Mouse (Mus musculus) heart, postnatal 10 days (tissue): Measurements from ENCODE around the gene Tmem266. TPM values are rescaled to one million over a fixed set of nuclear protein-coding genes. Genes with fewer than 3 reads are reported as not detected.

Source experiments
- DNase-seq, 2 experiments: peaks; one replicate each; pipeline ENCODE4 v3.0.0; 2021
- intact Hi-C: fragments of 180-260 bp; cut with DNase I; formaldehyde crosslinking; loops from one replicate; pipeline ENCODE4 v1.15.1; 2025
- total RNA-seq, 2 experiments: library from RNA; stranded (reverse); gene quantifications; 2 replicates each; pipeline ENCODE4 v1.2.3; 2021

Tmem266 gene
- total RNA-seq, 2 experiments from 2014 or later, result 0.72 to 0.82 TPM

DNA sequence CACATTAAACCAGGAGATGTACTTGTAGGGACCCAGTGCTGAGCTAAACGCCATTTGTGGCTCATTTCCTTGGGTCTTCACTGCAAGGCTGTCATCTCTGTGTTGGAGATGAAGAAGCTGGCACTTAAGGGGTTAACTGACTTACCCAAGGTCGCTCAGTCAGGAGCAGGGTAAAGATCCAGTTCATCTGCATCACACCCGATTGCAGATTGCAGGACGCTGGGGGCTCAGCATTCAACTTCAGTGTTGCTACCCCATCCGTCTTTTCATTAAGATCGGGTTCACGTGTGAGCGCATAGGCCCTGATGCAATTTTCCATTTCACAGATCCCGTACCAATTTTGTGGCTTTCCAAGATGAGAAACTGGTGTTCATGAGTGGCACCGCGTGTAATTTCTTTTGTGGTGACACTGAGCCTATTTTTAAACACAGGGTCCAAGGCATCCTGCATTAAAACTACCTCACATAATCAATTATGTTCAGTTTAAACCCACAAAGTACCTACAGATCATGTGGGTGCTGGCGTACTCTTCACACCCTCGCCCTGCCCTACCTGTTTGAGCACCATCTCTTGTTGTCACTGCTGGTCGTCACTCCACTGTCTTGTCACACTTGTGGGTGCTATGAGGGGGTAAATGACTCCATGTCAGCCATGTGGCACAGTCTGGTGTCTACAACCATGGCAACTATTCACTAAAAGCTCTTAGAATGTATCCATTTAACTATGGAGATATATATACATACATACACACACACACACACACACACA, 1.6 kb downstream of the Tmem266 start:
- intact Hi-C loops, result no loop called here
- DNase-seq, result no peak

DNA sequence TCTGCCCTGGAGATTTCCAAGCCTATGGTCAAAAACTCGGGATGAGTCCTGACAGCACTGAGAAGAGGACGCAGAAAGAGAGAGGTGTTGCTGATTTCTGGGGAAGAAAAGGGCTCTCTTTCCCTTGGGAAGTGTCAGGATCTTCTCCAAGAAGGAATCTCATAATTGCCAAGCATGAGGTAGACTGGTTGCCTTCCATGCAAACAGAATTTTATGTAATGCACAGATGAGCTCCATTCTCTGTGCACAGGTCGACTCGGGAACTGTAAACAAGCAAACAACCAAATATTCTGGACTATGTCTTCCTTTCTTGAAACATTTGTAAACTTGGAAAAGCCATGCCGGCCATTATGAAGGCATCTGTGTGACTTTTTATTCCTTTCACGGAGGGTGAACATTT, 2.7 kb downstream of the Tmem266 start:
- intact Hi-C loops, result no loop called here
- no peak for DNase-seq

DNA sequence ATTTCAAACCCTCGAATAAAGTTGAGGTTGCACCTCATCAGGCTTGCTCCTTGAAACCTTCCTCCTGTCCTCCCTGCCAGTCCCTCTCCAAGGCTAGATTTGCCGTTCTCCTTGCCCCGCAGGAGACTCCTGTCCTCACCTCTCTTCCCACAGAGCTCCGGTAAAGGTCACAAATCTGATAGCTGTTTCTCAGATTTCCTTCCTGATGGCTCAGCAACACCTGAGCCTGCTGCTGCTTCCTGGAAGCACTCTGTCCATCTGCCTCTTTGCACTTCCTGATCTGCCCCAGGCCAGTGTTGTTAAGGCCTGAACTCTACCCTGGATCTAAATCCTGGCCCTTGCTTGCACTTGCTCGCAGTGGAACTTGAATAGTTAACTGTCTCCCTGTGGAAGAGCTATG, 5.8 kb downstream of the Tmem266 start:
- intact Hi-C loops, result no loop called here
- no peak for DNase-seq

DNA sequence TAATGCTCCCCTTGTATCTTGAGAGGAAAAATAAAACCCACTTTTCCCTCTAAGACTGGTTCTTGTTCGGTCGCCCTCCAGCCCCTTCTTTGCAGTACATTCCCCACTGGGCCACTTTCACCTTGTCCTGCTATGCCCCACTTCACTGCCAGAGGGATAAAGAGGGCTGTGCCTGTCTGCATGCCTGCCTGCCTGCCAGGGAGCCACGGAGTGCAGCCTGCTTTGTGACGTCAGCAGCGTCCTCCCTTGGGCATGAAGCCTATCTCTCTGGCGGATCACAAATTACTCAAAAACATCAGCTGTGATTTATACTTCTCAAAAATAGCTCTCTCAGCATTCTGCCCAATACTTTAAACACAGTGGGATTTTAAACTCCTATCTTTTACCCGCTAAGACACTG, 6.2 kb downstream of the Tmem266 start:
- intact Hi-C loops, result no loop called here
- DNase-seq, result peak; percentile 40 to 53

DNA sequence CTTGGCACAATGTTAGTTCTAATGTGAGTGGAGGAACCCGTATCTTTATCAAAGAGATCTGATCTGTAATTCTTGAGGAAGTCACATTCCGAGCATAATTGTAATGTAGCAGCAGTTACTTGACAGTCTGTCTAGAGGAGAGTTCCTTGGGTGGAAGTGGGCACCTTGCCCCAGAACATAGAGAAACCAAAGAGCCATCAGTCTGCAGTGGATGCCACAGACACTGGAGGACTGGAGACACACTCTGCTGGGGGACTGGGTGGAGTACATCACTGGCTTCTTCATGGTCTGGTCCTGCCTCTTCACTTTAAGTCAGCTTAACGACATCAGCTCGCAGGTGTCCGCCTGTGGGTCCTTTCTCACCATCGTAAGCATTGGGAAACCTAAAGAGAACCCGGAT, 17.5 kb downstream of the Tmem266 start:
- intact Hi-C loops, result no loop called here

DNA sequence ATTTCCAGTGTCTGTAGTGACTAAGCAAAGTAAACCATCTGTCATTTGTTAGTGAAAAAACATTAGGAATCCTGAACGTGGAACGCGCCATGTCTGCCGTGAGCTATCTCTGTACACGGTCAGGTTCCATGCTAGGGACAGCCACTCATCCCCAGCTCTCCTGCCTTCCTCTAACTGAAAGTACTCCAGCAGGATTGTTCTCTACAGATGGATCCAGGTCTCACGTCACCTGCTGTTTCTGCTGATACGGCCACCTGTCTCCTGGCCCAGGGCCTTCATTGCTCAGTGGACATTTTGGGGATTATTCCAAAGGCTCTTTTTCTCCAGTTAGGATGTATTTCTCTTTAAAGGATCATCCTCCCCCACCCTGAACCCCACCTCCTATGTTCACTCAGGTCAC, 18.6 kb downstream of the Tmem266 start:
- no peak for DNase-seq
- intact Hi-C loops, result no loop called here

More for the DNA sequence above, 17.5 kb downstream of the Tmem266 start:
- no peak for DNase-seq

DNA sequence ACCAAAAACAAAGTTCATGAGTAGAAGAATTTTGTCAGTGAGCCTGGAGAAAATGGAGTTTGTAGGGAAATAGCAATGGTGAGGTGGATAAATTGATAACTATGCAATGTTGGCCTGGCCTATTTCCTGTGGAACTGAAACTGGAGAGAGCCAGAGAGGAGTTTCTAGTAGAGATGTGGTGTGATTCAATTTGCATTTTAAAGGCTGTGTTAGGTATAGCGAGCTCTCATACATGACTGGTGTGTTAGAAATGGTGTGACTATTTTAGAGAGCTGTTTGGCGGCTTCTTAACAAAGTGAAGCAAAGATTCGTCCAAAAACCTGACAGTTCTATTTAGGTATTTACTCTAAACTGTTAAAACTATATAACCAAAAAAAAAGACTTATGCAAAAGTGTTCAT, 22.0 kb downstream of the Tmem266 start:
- no peak for DNase-seq
- intact Hi-C loops, result no loop called here

DNA sequence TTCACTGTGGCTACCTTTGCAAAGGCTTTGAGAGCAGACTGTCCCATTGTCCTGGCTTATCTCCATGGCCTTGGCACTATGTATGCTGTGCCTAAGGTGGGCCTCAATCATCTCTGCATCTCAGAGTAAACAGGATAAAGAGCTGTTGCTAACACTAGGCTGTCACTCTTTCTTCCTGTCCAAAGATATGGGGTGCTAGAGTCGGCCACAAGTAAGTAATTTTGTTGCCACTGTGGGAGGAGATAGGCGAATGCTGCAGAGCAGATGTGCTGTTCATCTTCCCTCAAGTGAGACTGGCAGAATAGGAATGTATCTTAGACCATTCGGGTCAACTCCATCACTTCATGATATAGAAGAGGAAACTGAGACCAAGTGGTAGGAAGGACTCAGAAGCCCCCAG, 28.0 kb downstream of the Tmem266 start:
- intact Hi-C loops, result no loop called here
- DNase-seq, result no peak

DNA sequence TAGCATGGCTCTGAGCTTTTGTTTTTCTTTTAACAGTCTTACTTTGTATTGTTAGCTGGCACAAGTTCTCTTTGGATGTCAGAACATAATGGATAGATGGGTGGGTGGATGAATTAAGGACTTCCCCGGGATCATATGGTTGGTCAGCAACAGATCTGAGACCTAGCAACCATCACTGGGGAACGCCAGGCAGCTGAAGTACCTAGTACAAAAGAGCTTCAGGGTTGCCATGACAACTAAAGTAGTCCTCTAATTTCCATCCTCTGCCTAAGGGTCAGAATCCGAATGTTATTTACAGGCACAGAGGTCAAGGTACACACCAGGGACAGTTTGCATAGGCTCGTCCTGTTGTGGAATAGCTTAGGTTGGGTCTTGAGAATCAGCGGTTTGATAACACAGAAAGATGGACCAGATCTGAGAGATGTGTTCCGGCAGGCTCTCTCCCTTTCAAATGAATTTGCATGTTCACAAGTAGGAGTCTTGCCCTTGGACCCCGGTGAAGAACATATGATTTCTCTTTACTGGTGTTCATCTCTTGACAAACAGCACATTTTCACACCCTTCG, 28.6 kb downstream of the Tmem266 start:
- DNase-seq, result no peak
- intact Hi-C loops, result no loop called here

DNA sequence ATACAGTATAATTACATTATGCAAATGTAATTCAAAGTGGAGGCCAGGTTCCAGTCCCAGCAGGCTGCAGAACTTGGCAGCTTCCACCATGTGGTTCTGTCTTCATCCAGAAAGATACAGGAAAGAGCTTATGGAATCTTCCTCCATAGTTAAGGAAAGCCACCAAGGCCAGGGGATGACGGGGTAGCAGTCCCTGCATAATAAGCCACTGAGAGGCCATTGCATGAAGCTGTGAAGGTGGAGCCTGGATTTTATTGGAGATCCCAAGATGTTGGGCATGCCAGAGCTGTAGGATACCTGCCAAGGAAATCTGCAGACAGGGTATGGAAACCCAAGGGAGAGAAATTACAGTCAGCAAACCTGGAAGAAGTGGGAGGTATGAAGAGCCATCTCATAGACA, 30.5 kb downstream of the Tmem266 start:
- no peak for DNase-seq
- intact Hi-C loops, result no loop called here

DNA sequence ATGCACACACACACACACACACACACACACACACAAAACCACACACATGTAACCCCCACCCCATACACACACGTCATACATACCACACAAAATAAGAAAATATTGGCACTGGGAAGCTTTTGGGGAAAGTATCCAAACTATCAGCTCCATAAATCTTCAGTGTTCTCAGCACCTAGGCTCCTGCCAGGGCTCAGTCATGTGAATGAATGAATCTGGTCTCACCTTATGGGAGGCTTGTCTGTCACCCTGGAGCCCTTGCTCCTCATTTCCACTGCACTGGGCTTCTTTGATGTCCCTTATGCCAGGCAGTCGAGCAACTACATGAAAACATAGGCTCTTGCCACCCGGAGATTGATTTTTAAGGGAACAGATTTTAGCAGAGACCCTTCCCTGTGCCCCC, 33.7 kb downstream of the Tmem266 start:
- no peak for DNase-seq
- intact Hi-C loops, result no loop called here

DNA sequence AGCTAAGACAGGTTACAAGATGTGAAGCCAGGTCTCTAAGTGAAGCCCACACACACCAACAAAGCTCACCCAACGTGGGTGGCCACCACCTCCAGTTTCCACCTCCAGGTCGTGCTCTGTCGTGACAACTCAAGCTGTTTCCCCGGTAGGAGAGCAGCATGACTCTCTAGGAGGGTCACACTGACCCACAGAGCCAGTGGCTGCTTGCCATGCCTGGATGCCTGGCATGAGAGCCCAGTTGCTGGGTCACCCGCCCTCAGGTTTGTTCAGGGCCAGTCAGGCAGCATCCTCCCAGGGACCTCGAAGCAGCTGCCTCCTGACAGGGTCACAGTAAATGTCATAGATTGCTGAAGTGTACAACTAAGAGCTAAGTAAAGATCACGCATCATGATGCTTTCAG, 34.1 kb downstream of the Tmem266 start:
- intact Hi-C loops, result no loop called here
- DNase-seq, result peak; percentile 12 to 19

DNA sequence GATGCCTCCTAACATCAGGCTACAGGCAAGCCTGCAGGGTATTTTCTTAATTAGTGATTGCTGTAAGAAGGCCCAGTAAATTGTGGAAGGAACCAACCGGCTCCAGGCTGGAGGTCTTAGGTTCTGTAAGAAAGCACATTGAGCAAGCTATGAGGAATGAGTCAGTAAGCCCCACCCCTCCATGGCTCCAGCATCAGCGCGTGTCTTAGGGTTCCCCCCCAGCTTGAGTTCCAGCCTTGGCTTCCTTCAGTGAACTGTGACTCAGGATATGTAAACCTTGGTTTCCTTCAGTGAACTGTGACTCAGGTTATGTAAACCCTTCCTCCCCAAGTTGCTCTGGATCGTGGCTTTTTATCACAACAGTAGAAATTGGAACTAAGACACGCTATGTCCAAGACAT, 35.3 kb downstream of the Tmem266 start:
- no peak for DNase-seq
- intact Hi-C loops, result no loop called here

DNA sequence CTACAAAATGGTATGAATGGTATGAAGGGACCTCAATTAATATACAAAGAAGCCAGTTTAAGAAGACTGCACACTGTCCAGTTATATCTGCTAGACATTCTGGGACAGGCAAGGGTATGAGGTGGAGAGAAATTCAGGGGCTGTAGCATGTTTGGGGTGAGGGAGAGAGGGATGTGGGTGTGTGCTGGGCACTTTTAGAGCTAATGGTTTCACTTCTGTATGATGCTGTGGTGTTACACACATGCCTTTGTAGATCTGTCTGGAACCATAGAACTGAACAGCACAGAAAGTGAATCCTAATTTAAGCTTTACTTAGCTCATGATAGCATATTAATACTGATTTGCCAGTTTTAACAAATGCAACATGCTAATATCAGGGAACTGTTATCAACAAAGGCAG, 37.0 kb downstream of the Tmem266 start:
- DNase-seq, result no peak
- intact Hi-C loops, result no loop called here

DNA sequence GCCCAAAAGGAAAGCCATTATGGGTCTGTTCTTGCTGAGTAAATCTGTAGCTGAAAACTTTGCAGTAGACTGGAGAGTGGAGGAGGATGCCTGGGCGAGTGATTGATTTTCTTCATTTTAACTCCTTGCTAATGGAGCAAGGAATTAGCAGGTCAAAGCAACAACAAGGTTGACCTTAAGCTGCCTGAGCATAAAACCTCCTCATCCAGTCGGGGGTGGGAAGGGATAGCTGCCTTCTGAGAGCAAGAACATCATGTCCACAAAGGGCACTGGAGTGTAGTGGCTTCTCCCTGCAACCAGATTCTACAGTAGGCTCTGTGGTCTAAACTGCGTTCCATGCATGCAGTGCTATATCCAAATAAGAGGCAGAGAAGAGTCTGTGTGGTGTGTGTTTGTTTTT, 41.3 kb downstream of the Tmem266 start:
- DNase-seq, result no peak

DNA sequence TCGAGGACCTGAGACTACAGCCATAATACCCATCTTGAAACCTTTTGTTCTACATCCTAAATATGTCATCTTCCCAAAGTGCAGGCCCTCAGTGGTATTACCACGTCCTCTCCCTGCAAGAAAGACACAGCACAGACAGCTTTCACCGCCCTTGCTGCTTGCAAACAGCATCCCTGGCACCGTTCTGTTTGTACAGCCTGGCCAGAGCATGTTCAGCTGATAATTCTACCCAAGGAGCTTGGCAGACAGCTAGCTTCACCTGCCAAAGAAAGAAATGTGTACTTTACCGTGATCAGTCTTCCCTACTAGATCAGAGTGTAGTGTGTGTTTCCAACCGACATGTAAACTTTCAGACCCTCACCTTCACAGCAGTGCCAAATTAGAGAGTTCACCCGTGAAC, 45.2 kb downstream of the Tmem266 start:
- intact Hi-C loops, result no loop called here
- no peak for DNase-seq

More for the DNA sequence above, 41.3 kb downstream of the Tmem266 start:
- intact Hi-C loops, result no loop called here

DNA sequence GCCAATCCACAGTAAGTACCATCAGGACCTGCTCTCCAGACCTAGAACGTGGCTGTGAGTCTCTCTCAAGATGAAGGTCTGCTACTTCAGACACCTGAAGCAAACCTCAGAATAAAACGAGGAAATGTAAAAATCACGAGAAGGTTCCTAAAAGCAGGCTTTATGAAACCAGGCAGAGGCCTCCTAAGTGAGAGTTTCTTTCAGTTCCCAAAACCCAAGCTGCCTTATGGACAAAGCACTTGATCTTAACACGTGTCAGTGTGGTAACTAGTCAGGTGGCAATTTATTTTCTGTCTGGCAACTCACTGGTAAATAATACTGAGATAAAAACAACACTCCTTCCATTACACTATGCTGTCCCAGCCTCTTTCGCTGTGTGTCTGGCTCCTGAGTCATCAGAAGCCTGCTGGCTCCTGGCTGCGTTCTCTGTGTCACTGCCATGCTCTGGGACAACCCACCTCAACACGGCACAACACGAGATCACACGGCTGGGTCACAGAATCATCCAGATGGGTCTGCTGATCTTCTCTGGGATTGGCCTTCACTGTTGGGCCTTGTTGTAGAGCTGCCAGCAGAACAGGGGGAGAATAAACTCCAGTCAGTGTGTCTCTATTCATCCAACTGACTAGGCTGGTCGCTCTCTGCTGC, 51.0 kb downstream of the Tmem266 start:
- intact Hi-C loops, result no loop called here
- no peak for DNase-seq

DNA sequence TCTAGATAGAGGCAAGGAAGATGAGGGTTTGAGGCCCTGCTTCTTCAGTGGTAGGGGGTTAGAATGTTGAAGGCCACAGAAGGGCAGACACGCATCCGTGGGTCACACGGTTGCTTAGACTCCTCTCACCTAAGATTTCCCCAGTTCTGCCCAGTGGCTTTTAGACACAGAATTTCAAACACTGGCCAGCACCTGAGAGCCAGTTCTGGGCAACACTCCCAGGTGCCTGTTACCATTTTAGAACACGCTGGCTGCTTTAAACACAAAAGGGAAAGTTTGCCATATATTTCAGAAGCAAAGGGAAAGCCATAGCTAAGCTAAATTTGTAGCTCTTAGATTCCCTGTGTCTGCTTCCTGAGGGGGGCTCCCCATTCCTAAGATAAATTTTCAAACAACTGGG, 54.7 kb downstream of the Tmem266 start:
- intact Hi-C loops, result no loop called here
- no peak for DNase-seq

DNA sequence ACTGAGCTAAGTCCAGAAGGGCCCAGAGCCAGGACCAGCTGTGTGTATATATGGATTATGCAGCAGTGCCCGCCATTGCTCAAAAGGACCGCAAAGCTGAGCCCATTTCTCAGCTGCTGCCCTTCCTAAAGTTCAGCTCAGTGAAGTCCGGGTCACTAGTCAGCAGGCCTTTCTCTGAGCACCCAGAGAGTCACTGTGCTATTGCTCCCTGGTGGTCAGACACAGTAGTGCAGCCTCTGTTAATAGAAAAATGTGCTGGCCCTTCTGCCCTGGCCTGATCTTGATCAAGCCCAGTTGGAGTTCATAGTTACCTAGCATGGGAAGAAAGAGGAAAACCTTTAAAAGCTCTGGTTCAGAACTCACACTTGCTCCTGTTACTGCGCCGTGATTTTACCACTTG, 55.7 kb downstream of the Tmem266 start:
- intact Hi-C loops, result no loop called here
- peak; percentile 38 to 68 for DNase-seq

DNA sequence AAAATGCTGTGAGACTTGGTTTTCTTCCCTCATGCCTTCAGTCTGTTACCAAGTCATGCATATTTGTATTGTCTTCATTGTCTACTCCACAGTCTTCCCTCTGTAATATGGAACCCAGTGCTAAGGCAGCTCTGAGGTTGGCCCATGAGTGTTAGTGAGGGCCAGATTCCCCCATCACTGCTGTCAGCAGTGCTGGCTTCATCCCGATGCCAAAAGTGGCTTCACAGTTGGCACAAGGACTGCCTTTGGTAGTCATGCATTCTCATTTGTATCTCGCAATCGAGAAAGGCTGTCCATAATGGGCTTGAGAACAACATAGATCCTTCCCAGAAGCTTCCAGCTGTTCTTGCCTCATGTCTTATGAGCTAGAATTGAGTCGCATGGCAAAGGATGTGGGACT, 59.4 kb downstream of the Tmem266 start:
- no peak for DNase-seq
- intact Hi-C loops, result no loop called here

DNA sequence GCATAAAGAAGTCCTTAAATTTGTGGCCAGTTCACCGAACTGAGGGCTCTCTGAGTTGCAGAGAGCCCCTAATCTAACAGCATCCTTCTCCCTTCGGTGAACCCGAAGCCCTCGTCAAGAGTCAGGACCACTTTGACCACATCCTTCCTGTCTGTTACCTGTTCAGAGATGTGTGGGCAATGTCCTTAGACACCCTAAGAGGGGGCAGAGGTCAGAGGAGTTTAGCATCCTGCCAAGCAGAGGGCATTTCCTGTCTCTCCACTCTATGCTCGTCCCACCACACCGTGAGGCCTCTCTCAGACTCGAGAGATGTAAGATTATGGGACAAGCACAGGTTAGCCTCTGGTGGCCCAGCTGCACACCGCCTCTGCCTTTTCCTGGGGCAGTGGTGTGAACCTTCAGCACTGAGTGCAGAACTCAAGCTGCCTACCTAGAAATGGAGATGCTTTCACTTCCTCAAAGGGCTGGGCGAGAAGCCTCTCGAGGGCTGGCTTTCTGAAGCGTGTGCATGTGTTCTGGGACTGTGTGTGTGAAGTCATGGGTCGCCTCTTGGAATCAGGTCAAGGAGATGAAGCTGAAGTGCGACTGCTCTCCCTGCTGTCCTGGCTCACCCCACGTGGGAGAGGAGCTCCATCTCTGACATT, 61.3 kb downstream of the Tmem266 start:
- intact Hi-C loops, result no loop called here

More for the DNA sequence above, 61.3 kb downstream of the Tmem266 start:
- DNase-seq, result no peak
